Mouse (Mus musculus) right cerebral cortex, postnatal 25 days (tissue): ENCODE data around the gene Rasal2.

Experiments
- DNase-seq: peaks from one replicate; pipeline ENCODE4 v3.0.0; 2022

The Rasal2 gene

DNA sequence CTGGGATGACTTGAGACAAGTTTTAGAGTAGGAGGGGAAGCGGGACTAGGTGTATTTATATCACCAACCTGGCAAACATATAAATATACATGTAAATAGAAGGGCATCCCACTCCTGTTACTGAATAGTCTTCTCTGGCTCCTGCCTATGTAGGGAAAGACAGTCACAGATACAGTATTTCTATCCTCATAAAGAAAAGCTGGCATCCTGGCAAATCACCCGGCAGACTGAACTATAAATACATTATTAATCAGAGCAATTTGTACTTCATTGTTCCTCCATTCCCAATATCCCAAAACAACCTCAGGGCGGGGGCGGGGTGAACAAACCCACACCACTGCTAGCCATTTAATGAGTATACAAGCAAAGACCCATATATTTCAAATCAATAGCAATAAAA lies 26.7 kb upstream of the Rasal2 start:
- no peak for DNase-seq

DNA sequence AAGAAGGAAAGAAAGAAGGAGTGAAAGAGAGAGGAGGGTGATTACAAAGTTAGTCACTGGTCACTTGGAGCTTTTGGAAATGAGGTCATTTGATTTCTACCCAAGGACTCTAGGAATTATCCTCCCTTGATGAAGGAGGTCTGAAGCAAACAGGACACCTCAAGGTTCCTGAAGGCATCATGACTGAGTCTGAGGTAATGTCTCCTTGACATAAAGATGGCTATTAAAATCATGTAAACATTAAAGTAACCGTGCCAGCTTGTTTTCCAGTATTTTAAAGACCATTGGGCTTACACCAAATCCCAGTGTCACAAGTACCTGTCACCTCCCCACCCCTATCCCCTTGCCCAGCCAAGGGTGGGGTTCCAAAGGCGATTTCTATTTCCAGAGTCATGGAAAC lies 25.9 kb upstream of the Rasal2 start:
- no peak for DNase-seq

DNA sequence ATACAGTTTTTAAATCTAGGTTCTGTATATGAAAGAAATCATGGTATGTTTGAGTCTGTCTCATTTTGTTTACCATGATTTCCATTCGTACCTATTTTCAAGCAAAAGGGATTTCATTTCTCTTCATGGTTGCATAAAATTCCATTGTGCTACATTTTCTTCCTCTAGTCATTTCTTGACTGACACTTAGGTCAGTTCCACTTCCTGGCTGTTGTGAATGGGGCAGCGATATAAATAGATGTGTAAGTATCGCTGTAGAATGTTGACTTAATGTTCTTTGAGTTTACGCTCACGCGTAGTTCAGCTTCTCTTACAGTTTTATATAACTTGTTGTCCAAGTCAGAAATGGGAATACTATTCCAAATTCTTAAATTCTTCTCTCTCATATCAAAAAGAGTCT lies 23.5 kb upstream of the Rasal2 start:
- no peak for DNase-seq

DNA sequence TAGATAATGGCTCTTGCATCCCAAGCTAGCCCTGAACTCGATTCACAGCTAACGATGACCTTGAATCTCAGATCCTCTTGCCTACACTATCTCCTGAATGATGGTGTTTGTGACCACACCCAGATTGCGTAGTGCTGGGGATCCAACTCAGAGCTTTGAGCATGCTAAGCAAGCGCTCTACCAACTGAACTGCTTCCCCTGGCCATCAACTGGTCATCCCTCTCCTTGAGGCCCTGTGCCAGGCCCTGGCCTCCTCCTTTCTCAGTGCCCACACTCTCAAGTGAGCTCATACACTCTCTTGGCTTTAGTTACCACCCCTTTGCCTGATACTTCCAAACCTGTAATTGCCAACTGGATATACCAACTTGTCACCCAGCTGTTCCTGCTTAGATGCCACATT lies 22.0 kb upstream of the Rasal2 start:
- no peak for DNase-seq

DNA sequence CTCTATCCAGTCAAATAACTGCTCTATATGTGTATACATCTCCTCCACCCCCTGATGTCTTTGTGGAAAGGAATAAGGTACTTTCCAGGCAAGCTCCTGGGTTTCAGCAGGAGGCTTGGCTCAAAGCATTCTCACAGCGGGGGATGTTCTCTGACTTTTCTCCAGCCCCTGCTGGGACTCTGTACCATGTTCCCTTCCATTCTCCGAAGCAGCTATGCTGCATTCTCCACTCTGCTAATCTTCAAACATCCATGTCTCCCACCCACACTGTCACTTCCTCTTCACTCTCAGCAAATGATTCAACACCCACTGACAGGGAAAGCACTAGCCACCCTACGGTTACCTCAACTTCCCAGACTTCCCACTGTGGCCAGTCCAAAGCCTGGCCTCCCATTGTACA lies 20.9 kb upstream of the Rasal2 start:
- DNase-seq = no peak

DNA sequence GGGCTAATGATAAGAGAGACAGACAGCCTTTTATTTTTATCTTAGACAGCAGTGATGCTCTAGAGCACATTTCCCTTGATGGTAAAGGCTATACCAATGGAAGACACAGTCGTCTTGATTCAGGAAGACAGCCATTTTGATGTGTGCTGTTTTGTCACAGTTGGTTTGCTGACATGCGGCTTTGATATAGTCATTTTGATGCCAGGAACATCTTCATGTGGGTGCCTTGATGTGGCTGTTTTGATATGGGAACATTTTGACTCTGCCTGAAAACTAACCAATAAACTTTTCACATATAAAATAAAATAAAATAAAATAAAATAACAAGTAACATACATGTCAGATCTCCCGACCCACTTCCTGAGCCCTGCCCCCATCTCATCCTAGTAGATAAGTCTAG lies 16.0 kb upstream of the Rasal2 start:
- no peak for DNase-seq

DNA sequence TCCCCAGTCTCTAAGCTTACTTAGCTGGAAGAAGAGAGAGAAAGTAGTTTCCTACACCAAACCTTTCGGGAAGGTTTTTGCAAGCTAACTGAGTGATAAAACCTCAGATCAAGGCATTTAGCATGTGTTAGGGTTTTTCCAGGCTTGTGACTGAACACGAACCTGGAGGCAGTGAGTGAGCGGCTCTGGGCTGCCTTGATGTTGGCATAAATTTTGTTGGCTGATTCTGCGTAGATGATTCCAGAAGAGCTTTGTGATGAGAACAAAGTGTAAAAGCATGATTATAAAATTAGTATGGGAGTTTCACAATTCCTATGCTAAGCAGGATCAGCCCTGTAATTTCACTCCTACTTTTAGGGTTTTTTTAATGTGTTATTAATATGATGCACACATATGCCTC lies 15.2 kb upstream of the Rasal2 start:
- no peak for DNase-seq

DNA sequence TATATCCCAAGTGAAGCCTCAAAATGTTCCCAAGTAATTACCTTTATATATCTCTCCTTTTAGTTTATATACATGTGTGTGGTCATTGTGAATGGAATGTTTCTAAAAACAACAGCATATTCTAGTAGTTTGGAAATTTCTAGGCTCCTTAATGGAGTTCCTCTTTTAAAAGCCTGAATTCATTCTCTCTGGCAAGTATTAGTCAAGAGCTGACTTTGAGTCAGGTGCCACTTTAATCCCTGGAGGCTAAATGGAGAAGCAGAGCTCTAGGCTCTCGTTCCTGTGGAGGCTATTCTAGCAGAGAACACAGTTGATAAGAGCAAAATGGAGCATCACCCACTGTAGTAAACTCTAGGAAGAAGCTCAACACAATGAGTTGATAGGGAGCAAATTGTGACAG lies 14.5 kb upstream of the Rasal2 start:
- DNase-seq = no peak

DNA sequence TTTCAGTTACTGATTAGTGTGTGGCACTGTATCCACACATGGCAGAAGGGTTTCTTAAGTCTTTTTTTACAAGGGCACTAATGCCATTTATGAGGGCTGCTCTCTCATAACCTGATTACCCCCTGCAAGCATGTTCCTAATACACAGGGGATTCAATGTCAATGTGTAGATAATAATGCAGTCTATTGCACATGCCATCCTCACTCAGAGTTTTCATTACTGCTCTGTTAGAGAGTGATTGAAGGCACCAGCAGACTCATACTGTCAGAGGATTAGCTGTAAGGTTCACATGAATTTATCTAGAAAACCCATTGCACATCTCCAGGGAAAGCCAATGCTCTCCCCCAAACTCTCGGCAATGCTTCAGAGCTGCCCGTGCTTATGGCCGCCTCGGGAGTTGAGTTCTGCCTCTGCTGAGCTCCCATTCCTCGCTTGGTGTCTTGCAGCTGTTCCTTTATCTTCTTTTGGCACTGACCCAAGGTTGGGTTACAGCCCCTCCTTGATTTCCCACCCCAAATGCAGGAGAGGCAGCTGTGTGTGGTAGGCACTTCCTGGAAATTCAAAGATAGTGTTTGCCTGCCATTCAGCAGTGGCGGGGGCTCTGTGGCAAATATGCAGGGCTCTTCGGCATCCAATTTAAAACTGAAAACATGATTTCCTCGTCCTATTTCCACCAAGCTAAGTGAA lies 13.5 kb upstream of the Rasal2 start:
- no peak for DNase-seq

DNA sequence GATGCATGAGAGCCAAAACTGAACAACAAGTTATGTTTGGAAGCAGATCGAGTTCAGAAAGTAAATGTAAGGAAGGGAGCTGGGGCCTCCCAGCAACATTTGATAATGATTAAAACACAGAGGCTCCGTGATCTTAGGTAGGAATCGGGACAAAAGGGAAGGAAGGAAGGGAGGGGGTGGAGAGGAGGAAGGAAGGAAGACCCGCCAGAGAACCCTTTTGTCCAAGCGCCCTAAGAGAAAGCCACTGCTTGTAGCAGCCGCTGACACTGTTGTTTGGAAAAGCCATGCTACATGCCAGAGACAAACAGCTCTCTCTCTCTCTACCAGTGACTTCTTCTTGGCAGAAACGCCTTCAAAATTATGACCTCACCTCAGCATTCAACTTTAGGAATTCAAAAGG lies 5.5 kb upstream of the Rasal2 start:
- DNase-seq = no peak

DNA sequence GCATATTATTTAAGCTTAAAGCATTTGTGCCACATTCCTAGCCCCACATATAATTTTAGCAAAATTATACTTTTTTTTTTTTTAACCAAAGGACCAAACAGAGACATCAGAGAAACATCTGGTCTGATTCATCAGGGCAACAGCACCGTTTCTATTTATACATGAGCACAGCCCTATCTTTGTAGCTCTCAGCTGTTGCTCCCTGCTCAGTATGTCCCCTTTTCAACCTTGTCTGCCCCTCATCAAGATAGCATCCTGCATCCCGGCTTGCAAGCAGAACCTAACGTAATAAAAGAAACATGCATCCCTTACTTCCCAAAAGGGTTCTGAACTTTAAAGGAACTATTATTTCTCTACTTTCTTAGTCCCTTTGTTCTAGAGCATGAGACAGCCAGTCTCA lies 5.0 kb upstream of the Rasal2 start:
- DNase-seq = no peak

DNA sequence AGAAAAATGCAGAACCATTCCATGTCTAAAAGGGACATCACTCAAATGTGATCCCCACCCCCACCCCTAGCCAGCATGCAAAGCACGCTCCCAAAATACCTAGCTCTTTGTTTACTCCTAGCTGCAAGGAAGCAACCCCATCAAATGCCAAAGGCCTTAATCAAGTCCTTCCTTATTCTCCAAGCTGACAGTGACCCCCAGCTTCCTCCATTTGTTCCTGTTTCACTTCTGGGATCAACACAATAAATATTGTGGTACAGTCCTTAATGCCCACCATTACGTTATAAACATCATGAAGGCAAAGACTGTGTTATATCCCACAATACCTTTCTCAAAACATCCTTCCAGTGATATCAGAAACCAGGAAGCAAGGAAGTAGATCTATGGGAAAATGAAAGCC lies 4.2 kb upstream of the Rasal2 start:
- DNase-seq = no peak

DNA sequence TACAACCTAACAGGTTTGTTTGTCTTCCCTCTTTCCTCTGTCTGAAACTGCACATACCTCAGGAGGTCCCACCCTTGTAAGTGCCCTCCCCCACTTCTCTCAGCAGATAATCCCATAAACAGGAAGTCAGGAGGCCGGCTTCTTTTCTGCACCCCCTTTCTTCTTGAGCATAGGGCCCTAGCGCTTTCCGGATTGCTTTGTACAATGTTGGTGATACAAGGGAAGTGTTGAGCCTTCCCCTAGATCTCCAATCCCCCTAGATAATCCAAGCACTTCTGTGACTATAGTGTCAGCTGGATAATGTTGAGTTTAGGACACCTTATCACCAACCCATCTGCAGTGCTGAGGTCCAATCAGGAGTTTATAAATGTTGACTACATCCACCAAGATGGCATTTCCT lies 3.4 kb upstream of the Rasal2 start:
- no peak for DNase-seq

DNA sequence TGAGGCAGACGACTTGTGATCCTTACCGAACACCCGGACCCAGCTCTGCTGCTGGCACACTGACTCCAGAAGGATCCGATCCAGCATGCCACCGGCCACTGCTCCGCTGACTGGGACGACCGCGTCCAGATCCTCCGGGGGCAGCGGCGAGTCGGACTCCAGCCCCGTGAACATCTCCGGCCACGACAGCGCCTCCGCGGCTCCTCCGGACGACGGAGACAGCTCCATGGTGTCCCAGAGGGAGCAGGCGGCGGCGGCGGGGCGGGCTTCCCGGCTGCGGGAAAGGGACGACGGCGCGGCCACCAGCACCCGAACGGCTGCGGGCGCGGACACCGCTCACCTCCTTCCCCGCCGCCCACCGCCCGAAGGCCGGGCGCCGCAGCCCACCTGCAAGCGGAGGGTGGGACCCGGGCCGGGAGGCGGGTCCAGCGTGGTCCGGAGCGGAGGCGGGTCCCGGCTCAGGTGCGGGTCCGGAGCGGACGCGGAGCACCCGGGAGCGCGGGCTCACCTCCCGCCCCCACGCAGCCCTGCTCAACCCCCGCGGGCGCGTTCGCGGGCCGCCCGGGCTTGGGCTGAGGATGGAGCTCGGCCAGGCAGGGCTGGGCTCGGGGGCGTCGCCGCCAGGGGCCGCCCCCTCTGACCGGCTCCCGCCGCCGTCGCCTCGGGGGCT lies 549 bp downstream of the Rasal2 start:
- DNase-seq = peak; percentile 63

DNA sequence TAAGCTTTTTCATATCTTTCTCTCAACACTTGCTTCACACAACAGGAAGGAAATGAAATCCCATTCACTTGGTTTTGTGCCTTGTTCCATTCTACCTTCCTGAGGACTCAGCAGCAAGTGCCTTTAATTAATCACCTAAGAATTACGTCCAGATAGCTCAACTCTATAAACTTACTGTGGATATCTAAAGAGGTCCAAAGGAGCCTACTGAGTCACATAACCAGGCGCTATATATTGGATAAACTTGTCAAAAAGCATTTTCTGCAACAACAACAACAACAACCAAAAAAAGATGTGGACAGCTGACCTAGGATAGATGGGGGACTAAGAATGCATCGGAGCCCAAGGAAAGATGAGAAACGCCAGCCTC lies 1.1 kb downstream of the Rasal2 start:
- DNase-seq = no peak

DNA sequence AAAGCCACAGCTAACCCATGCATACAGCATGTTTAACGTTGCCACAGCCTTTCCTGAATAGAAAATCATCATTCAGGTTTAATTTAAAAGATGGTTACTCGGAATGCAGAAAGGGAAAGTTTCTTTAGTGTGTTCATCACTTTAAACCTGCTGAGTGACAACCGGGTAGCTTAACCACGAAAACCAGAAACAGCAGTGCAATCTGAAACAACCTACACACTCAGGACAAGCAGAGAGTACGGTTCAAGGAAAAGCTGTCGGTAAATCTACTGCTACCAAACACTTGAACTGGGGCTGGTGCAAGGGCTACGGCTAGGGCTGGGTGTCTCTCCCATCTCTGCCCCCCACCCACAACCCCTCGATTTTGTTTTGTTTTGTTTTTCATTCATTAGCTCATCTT lies 1.5 kb downstream of the Rasal2 start:
- no peak for DNase-seq

DNA sequence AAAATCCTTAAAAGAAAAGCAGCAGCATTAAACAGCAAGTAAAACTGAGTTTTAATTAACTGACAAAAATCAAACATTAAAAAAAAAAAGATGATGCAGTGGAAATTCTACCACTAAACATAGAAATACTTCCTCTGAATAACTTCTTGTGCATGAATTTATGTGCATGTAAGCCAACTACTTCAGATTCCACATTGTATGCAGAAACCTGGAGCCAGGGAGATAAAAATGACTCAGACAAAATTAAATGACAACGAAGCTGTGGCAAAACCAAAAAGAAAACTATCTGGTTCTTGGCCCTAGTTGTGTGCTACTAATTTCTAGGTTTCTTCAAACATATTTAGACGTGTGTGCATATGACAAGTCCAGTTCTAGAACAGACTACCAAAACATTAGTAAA lies 2.7 kb downstream of the Rasal2 start:
- DNase-seq = no peak

DNA sequence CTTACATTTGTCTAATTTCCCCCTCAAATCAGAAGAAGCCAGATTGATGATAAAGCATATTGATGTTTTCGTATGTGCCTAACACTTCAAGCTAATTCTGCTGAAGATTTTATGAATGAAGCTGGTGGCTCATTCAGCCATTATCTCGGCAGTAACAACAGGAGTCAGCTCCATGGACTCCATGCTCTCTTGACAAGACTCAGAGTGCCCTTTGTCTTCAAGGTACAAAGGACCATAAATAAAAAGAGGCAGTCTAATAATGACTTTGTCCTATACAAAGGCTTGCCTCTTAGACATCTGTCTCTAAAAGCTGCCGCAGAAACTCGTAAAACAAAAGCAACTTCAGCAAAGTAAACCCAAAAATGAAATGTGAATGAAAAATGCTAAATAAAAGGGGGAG lies 24.4 kb downstream of the Rasal2 start:
- DNase-seq = no peak

DNA sequence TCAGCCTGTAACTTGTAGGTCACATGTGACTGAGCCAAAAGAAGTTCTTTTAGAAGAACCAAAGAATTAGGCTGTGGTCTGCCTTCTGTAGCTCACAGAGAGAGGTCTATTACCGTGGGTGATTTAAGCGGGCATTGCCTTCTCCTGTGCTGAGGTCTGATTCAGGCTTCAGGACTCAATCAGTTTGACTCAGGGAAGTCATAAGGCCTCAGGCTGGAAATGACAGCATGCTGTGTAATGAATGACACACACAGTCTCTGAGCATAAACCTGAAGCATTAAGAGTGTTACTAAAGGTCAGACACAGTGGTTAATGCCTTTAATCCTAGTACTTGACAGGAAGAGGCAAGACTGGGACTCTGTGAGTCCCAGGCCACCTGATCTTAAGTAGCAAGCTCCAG lies 31.7 kb downstream of the Rasal2 start:
- DNase-seq = no peak

DNA sequence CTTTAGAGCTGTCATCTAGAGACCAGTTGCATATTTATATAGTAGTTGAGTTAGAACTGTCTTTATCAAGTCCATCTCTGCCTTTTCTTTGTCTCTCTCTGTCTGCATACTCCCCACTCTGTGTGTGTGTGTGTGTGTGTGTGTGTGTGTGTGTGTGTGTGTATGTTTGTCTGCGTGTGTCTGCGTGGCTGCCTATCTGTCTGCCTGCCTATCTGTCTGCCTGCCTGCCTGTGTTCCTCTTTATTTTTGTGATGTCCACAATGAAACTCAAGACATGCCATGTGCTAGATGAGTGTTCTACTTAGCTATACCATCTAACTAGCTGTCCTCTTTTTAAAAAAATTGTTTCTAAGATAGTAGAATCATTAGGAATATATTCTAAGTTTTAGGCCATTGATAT lies 42.0 kb downstream of the Rasal2 start:
- no peak for DNase-seq

DNA sequence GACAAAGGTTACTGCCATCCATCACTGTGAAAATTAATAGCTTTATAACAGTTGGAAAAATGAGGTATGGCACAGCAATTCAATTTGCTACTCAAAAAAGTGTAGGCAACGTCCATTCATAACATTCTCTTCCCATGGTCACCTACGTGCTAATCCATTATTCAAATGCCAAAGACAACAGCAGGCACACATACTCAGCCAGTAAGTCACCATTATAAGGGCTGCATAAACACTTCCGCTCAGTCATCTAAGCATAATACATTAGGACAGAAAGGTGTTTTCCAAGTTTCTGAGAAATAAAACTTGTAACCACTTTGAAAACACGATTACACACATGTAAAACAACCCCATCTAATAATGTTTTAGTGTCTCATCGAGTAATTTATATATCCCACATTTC lies 44.1 kb downstream of the Rasal2 start:
- no peak for DNase-seq

DNA sequence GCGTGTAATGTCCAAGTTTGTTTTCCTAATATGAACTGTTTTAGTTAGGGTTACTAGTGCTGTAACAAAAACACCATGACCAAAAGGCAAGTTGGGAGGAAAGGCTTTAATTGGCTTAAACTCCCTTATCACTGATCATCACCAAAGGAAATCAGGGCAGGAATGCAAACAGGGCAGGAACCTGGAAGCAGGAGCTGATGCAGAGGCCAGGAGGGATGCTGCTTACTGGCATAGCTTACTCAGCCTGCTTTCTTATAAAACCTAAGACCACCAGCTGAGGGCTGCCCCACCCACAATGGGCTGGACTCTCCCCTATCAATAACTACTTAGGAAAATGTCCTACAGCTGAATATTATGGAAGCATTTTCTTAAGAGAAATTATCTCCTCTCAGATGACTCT lies 65.7 kb downstream of the Rasal2 start:
- no peak for DNase-seq

DNA sequence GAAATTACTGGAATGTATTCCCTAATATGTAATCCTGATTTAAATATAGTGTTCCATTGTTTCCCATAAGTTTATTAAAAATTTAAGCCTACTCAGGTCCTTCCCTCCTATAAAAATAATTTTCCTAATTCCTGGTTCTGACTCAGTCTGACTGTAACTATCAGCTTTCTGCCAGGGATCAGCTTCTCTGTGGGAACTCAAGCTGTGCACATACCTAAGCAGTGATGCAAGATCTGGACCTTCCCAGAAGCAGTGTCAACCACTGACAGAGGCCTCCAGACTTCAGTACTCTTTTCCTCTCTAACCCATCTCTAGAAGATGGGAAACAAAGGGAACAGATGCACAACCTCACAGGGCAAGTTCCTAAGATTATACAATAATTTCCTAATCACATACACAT lies 68.9 kb downstream of the Rasal2 start:
- no peak for DNase-seq

DNA sequence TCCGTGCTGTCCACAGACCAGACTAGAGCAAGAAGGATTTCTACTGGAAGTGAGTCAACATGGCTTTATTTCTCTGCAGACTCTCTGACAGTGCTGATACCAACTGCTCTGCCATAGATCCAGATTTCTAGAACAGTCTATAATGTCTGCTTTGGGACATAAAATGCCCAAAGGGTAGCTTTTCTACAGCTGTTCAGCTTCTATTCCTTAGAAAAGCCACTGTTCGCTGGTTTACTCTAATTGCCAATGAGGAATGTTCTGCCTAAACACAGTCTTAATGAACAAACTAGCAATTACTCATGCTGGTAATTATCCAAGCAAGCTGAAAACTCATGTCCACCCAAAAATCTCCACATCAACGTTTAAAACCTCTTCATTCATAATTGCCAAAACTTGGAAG lies 77.6 kb downstream of the Rasal2 start:
- DNase-seq = no peak

DNA sequence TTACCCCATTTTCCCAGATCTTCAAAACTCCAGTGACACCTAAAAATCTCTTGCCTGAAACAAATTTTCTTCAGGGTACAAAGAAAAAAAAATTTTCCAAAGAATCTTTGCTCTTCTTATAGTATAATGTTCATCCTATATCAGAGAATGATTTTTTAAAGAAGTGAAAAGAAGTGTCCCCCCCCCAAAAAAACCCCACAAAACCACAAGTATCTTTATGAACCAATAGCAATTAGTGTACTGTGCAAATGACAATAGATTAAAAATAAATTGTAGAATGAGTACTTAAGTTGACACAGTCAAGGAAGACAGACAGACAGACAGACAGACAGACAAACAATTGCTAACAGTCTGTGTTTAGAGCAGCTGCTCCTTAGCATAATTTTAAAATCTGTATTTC lies 84.3 kb downstream of the Rasal2 start:
- DNase-seq = no peak
